Mouse (Mus musculus): ENCODE results near the gene Hsf2bp. TPM values are rescaled to one million over a fixed set of nuclear protein-coding genes. Genes with fewer than 3 reads are reported as not detected.

Hsf2bp gene
- total and polyA plus RNA-seq, 3 experiments = 0.92 to 1.6 (median 1.3) TPM

DNA sequence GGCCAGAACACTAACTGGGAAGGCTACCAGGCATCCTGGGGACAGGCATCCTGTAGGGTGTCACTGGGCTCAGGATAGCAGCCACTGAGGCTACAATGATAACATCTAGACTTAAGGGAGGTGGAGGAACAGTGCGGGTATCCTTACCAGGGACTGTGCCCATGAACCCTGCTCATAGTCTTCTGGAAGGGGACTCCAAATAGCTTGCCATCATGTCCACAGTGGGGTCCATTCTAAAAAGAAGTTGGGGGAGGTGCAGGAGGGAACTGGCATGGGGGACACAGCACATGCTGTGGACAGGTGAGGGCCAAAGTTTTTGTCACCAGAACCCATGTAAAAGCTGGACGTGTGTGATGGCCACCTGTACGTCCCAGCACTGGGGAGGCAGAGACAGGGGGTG, 129.7 kb downstream of the Hsf2bp start:
- H3K79me2 ChIP-seq (replicated peaks; ENCODE audit: control insufficient read depth, insufficient read depth, low read length) = no peaks in the 10 kb centered on the region
- no peaks in the 10 kb centered on the region for H3K36me3 ChIP-seq (ENCODE audit: control insufficient read depth, insufficient read depth, low read length)
- peak overlapping the region; percentile 93 for H3K27ac ChIP-seq
- H3K4me1 ChIP-seq (ENCODE audit: control insufficient read depth, insufficient read depth, low read length) = peaks cover 18% of the 10 kb centered on the region
- 88% methylated on average over 3 of the region's 3 CpGs for WGBS
- intact Hi-C loops (cut with DNase I) = loop anchor here (2.0 kb wide), 2 partner anchors 24 to 32 kb away; no protein-coding TSS in a partner anchor
- H3K27me3 ChIP-seq (ENCODE audit: control insufficient read depth, insufficient read depth, low read length) = no peaks in the 10 kb centered on the region
- H3K4me3 ChIP-seq = no peak overlapping the region
- no peak overlapping the region for H3K9ac ChIP-seq (ENCODE audit: low read depth, low read length)
- peak in 1 of 2 experiments; percentile 23 for DNase-seq
- no peak for TF ChIP-seq CTCF (IDR thresholded peaks at IDR 0.05)
- no peak for TF ChIP-seq POLR2A (IDR thresholded peaks at IDR 0.05; ENCODE audit: insufficient read depth, low read depth, low read length)
- no peak for TF ChIP-seq EP300 (IDR thresholded peaks at IDR 0.05; ENCODE audit: insufficient read depth, low read depth, low read length)

DNA sequence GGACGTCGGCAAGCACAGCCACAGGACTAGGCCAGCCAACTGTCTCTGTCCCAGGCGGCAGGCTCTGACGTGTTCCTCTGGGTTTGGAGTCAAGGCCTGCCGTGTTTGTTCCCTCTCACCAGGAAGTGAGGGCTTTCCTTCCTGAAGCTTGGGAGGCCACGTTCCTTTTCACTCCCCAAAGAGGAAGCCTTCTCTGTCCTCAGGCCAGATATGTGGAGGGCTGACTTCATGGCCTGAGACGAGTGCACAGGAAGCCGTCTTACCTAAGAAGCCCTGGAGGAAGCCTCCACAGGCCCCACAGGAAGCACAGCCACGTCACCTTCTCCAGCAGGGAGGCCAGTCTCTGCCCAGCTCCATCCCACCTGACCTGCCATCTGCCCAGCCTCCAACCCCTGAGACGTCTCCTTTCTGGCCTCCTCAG, 130.3 kb downstream of the Hsf2bp start:
- intact Hi-C loops (cut with DNase I) = loop anchor here (1.0 to 2.0 kb wide), 4 partner anchors 25 to 50 kb away; no protein-coding TSS in a partner anchor
- peak; percentile 72 to 86 for DNase-seq
- H3K4me1 ChIP-seq (ENCODE audit: control insufficient read depth, insufficient read depth, low read length) = peaks cover 18% of the 10 kb centered on the region
- TF ChIP-seq CTCF (IDR thresholded peaks at IDR 0.05) (no peak), POLR2A (IDR thresholded peaks at IDR 0.05; ENCODE audit: insufficient read depth, low read depth, low read length) (peak; percentile 77), EP300 (IDR thresholded peaks at IDR 0.05; ENCODE audit: insufficient read depth, low read depth, low read length) (peak; percentile 100)
- no peaks in the 10 kb centered on the region for H3K79me2 ChIP-seq (replicated peaks; ENCODE audit: control insufficient read depth, insufficient read depth, low read length)
- peak overlapping the region; percentile 36; the same call in 1 of the 2 replicates for H3K9ac ChIP-seq (ENCODE audit: low read depth, low read length)
- H3K4me3 ChIP-seq = no peak overlapping the region
- WGBS = 41% methylated on average over 10 of the region's 10 CpGs
- no peaks in the 10 kb centered on the region for H3K27me3 ChIP-seq (ENCODE audit: control insufficient read depth, insufficient read depth, low read length)
- no peaks in the 10 kb centered on the region for H3K36me3 ChIP-seq (ENCODE audit: control insufficient read depth, insufficient read depth, low read length)
- peak overlapping the region; percentile 93 for H3K27ac ChIP-seq

DNA sequence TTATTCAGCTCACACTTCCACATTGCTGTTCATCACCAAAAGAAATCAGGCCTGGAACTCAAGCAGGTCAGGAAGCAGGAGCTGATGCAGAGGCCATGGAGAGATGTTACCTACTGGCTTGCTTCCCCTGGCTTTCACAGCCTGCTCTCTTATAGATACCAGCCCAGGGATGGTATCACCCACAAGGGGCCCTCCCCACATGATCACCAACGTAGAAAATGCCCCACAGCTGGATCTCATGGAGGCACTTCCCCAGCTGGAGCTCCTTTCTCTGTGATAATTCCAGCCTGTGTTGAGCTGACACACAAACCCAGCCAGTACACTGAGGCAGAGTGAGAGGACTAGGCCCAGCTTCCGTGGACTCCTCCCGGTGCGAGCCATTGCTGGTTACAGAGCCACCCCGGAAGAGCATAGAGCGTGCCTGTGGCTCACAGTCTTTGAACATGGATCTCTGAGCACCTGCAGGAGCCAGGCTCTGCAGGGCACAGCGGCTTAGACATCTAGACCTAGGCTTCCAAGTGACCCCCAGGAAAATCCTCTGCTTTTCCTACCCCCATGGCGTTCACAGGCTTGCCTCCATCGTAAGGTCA, 130.9 kb downstream of the Hsf2bp start:
- Histone ChIP-seq H3K27me3 (ENCODE audit: control insufficient read depth, insufficient read depth, low read length) (no peaks in the 10 kb centered on the region), H3K9ac (ENCODE audit: low read depth, low read length) (peak overlapping the region; percentile 36), H3K36me3 (ENCODE audit: control insufficient read depth, insufficient read depth, low read length) (no peaks in the 10 kb centered on the region), H3K4me1 (ENCODE audit: control insufficient read depth, insufficient read depth, low read length) (peaks cover 18% of the 10 kb centered on the region), H3K27ac (peak overlapping the region; percentile 93), H3K4me3 (no peak overlapping the region), H3K79me2 (replicated peaks; ENCODE audit: control insufficient read depth, insufficient read depth, low read length) (no peaks in the 10 kb centered on the region)
- 47% methylated on average over 9 of the region's 9 CpGs for WGBS
- TF ChIP-seq CTCF (IDR thresholded peaks at IDR 0.05) = no peak
- TF ChIP-seq EP300 (IDR thresholded peaks at IDR 0.05; ENCODE audit: insufficient read depth, low read depth, low read length) = no peak
- no peak for TF ChIP-seq POLR2A (IDR thresholded peaks at IDR 0.05; ENCODE audit: insufficient read depth, low read depth, low read length)
- DNase-seq = no peak
- intact Hi-C loops (cut with DNase I) = loop anchor here (1.0 to 2.0 kb wide), 2 partner anchors 30 to 49 kb away; no protein-coding TSS in a partner anchor

DNA sequence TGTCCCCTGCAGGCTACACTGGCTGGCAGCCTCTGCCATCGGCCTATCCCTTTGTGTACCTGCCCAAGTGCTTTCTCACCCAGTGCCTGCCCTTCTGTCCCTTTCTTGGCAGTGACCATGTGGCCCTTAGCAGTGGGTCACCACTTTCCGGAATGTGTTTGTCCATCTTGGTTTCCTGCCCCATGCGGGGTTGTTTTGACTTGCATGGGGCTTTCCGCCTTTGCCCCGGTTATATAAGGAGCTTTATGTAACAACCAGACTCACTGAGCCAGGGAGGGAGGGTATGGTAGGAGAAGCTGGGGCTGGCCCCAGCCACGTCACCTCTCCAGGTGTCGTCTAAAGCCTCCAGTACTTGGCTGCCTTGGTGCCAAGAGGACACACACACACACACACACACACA, 132.1 kb downstream of the Hsf2bp start:
- TF ChIP-seq CTCF (IDR thresholded peaks at IDR 0.05) (no peak), EP300 (IDR thresholded peaks at IDR 0.05; ENCODE audit: insufficient read depth, low read depth, low read length) (0 out of 2 replicates have a peak, but pooled peaks have one; percentile 17)
- 79% methylated on average over 7 of the region's 7 CpGs for WGBS
- no peak overlapping the region for H3K4me3 ChIP-seq
- intact Hi-C loops (cut with DNase I) = loop anchor here (2.0 kb wide), 1 partner anchor 29 kb away; no protein-coding TSS in a partner anchor
- peak in 1 of 2 experiments; percentile 18 for DNase-seq
- no peaks in the 10 kb centered on the region for H3K27me3 ChIP-seq (ENCODE audit: control insufficient read depth, insufficient read depth, low read length)
- no peak overlapping the region for H3K9ac ChIP-seq (ENCODE audit: low read depth, low read length)
- no peaks in the 10 kb centered on the region for H3K79me2 ChIP-seq (replicated peaks; ENCODE audit: control insufficient read depth, insufficient read depth, low read length)
- H3K36me3 ChIP-seq (ENCODE audit: control insufficient read depth, insufficient read depth, low read length) = no peaks in the 10 kb centered on the region
- H3K27ac ChIP-seq = peak overlapping the region; percentile 17
- H3K4me1 ChIP-seq (ENCODE audit: control insufficient read depth, insufficient read depth, low read length) = peaks cover 18% of the 10 kb centered on the region

DNA sequence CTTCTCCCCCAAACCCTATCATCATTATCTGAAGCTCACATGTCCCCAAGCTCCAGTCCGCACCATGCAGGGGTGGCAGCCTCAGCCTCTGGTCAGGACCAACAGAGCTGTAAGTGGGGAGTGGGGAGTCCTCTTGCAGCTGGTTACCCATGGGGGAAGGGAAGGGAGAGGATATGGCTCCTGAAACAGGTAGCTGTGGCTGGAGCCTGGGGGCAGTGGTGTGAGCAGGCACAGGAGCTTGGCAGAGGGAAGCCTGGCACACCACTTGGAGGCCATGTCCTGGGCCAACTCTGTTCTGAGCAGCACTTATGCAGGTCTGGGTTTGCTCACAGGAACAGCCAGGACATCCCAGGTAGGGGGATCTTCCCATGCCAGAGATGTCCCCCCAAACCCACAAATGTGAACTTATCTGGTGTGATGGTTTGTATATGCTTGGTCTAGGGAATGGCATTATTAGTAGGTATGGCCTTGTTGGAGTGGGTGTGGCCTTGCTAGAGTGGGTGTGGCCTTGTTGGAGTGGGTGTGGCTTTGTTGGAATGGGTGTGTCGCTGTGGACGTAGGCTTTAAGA, 133.4 kb downstream of the Hsf2bp start:
- H3K27ac ChIP-seq = no peak overlapping the region
- peaks cover 18% of the 10 kb centered on the region for H3K4me1 ChIP-seq (ENCODE audit: control insufficient read depth, insufficient read depth, low read length)
- intact Hi-C loops (cut with DNase I) = no loop called here
- TF ChIP-seq POLR2A (IDR thresholded peaks at IDR 0.05; ENCODE audit: insufficient read depth, low read depth, low read length) (no peak), EP300 (IDR thresholded peaks at IDR 0.05; ENCODE audit: insufficient read depth, low read depth, low read length) (no peak), CTCF (IDR thresholded peaks at IDR 0.05) (no peak)
- H3K9ac ChIP-seq (ENCODE audit: low read depth, low read length) = no peak overlapping the region
- 77% methylated on average over 3 of the region's 3 CpGs for WGBS
- H3K4me3 ChIP-seq = no peak overlapping the region
- peak in 1 of 2 experiments; percentile 18 for DNase-seq
- no peaks in the 10 kb centered on the region for H3K27me3 ChIP-seq (ENCODE audit: control insufficient read depth, insufficient read depth, low read length)
- H3K79me2 ChIP-seq (replicated peaks; ENCODE audit: control insufficient read depth, insufficient read depth, low read length) = no peaks in the 10 kb centered on the region
- H3K36me3 ChIP-seq (ENCODE audit: control insufficient read depth, insufficient read depth, low read length) = no peaks in the 10 kb centered on the region
